In the genomic region with DNA sequence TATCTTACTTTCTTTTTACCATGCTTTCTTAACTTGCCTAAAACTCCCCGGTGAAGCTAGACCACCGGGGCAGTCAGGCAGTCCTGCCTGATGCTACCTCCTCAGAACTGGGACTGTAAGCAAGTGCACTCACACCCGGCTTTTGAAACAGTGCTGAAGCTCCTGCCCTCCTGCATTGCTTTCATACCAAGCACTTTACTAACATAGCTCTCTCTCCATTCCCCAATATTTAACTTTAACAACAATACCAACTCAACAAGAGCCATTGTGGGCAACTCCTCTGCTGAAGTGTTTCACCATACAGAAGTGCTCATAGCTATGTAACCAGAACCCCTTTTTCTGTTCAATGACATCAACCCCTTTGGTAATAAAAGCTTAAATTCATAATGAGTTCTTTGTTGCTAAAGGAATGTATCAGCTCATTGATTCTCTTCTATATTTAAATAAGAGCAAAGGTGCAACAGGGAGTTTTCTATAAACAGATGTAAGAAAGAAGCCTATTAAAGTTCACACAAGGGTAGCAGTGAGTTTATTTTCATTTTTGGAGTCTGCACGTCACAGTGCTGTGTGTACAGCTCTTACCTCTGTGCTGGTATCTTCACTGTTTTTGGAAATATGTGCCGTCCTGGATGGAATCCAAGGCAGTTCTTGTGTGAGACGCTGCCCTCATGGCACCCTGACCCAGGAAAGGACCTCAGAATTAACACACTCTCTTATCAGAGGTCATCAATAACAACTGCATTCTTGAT, we compare ENCODE assay signal across 31 mouse cellular contexts.
DNase-seq lines count a peak whose midpoint lies in the region; ATAC-seq and TF ChIP-seq lines count a peak whose summit lies in the region.
"Had no signal": no experiment of that assay in that cellular context is flagged by ENCODE, and none has a peak within 500 bp of the region (broad histone marks: within the 10 kb centered on the region; RNA-seq: fewer than 3 reads in every experiment).

No protein-coding gene starts in this region.

- DNase-seq in lung, adult 18-20 months, result peak; percentile 20 to 26
- DNase-seq in lung, postnatal 4 days, result no peak
- DNase-seq in Patski (ENCODE audit: low read depth, low spot score), result no peak
- peak; percentile 70 for DNase-seq in lung, postnatal 0 days (ENCODE audit: low spot score)
- peak; percentile 57 for DNase-seq in ovary, postnatal 36 days (ENCODE audit: low spot score)
- no peak for DNase-seq in left cerebral cortex, adult 11 months (ENCODE audit: low spot score)
- no peak for DNase-seq in urinary bladder, postnatal 14 days (ENCODE audit: low spot score)
- DNase-seq: adrenal gland, postnatal 25 days; cerebellum, adult 11-12 months; cerebellum, adult 9-11 months; embryo, embryonic 11 days; gastrocnemius, adult 2 months; gastrocnemius, postnatal 36 days; heart, adult 18-20 months; heart, postnatal 36 days; kidney, adult 8-10 months; kidney, postnatal 10 days; layer of hippocampus, adult 9-11 months; liver, embryonic 13.5 days; retina, postnatal 1 day; right cerebral cortex, postnatal 14 days had no signal

- no peaks in the 10 kb centered on the region for H3K9me3 ChIP-seq in lung, postnatal 0 days (ENCODE audit: low read length)
- H3K9me3 ChIP-seq: embryonic facial prominence, embryonic 12.5 days; forebrain, embryonic 15.5 days; hindbrain, embryonic 12.5 days; intestine, embryonic 15.5 days; limb, embryonic 15.5 days; liver, embryonic 13.5 days had no signal

- peak overlapping the region; percentile 17; the same call in 1 of the 2 replicates for H3K4me2 ChIP-seq in lung, postnatal 0 days (replicated peaks; ENCODE audit: low read depth, low read length)
- H3K4me2 ChIP-seq: embryonic facial prominence, embryonic 12.5 days; forebrain, embryonic 15.5 days; heart, embryonic 11.5 days; hindbrain, embryonic 12.5 days; intestine, embryonic 15.5 days; limb, embryonic 15.5 days; liver, embryonic 13.5 days had no signal

- H3K9ac ChIP-seq in lung, postnatal 0 days (replicated peaks; ENCODE audit: low read depth), result no peak overlapping the region
- H3K9ac ChIP-seq: embryonic facial prominence, embryonic 12.5 days; forebrain, embryonic 15.5 days; hindbrain, embryonic 12.5 days; intestine, embryonic 15.5 days; limb, embryonic 15.5 days; liver, embryonic 13.5 days had no signal

- no peak overlapping the region for H3K27ac ChIP-seq in lung, postnatal 0 days (ENCODE audit: low read length)
- H3K27ac ChIP-seq: embryonic facial prominence, embryonic 12.5 days; forebrain, embryonic 15.5 days; gastrocnemius, adult 2 months; hindbrain, embryonic 12.5 days; hindbrain, postnatal 0 days; intestine, embryonic 15.5 days; left cerebral cortex, adult 2 months; limb, embryonic 15.5 days; liver, embryonic 13.5 days; macrophage had no signal

- H3K27me3 ChIP-seq in Patski, result no peaks in the 10 kb centered on the region
- no peaks in the 10 kb centered on the region for H3K27me3 ChIP-seq in lung, postnatal 0 days (replicated peaks; ENCODE audit: insufficient read depth, low read length)
- H3K27me3 ChIP-seq: embryonic facial prominence, embryonic 12.5 days; forebrain, embryonic 15.5 days; hindbrain, embryonic 12.5 days; intestine, embryonic 15.5 days; limb, embryonic 15.5 days; liver, embryonic 13.5 days had no signal

- no peaks in the 10 kb centered on the region for H3K36me3 ChIP-seq in lung, postnatal 0 days (ENCODE audit: insufficient read depth, low read length)
- H3K36me3 ChIP-seq: embryonic facial prominence, embryonic 12.5 days; forebrain, embryonic 15.5 days; hindbrain, embryonic 12.5 days; intestine, embryonic 15.5 days; limb, embryonic 15.5 days; liver, embryonic 13.5 days had no signal

- peak; percentile 82 for TF ChIP-seq EP300 in lung, postnatal 0 days (IDR thresholded peaks at IDR 0.05)

- 38% methylated on average over 6 of the region's 6 CpGs for WGBS in lung, postnatal 0 days

- CTCF ChIA-PET in Patski (lab: Charles Lee), result interaction anchor here (1.3 kb wide), 2 partner anchors 8 to 230 kb away, joined by 3 to 4 read pairs; no protein-coding TSS in a partner anchor

- H3K4me3 ChIP-seq in lung, postnatal 0 days (ENCODE audit: low read depth, low read length), result no peak overlapping the region
- H3K4me3 ChIP-seq: embryonic facial prominence, embryonic 12.5 days; forebrain, embryonic 15.5 days; gastrocnemius, adult 2 months; hindbrain, embryonic 12.5 days; intestine, embryonic 15.5 days; left cerebral cortex, adult 2 months; limb, embryonic 15.5 days; liver, embryonic 13.5 days had no signal

- peaks cover 9% of the 10 kb centered on the region; the same call in 1 of the 2 replicates for H3K4me1 ChIP-seq in lung, postnatal 0 days (ENCODE audit: insufficient read depth, low read depth, low read length)
- H3K4me1 ChIP-seq: hindbrain, embryonic 12.5 days; intestine, embryonic 15.5 days; limb, embryonic 15.5 days; liver, embryonic 13.5 days had no signal

- in situ Hi-C loops in Patski (cut with MboI; ENCODE audit: low pct_unique_long_range_greater_than_20kb), result no loop called here

- peak; percentile 59 for ATAC-seq in Patski
- ATAC-seq in lung, postnatal 0 days, result peak; percentile 89
- ATAC-seq: forebrain, embryonic 15.5 days; hindbrain, postnatal 0 days; intestine, embryonic 15.5 days; midbrain, embryonic 16.5 days had no signal

- no peak for TF ChIP-seq CTCF in Patski (IDR thresholded peaks at IDR 0.05)
- no peak for TF ChIP-seq CTCF in lung, postnatal 0 days (IDR thresholded peaks at IDR 0.05)

- POLR2A ChIA-PET in Patski (lab: Charles Lee), result interaction anchor here (0.6 kb wide), 1 partner anchor 1305 kb away, joined by 3 read pairs; no protein-coding TSS in a partner anchor

Comparison
In these comparisons a context has a peak if more than half of its experiments do, and no peak if none do; other contexts are left out.
1. DNase-seq: peak in lung, adult 18-20 months (2 of 2), lung, postnatal 0 days (single experiment) and ovary, postnatal 36 days (single experiment); none in lung, postnatal 4 days (0 of 2), Patski (single experiment), left cerebral cortex, adult 11 months (single experiment) and urinary bladder, postnatal 14 days (single experiment).